Mouse (Mus musculus) liver, embryonic 14.5 days (tissue): ENCODE measurements around the gene Glt6d1.

ENCODE experiments used
- CTCF ChIP-seq: IDR thresholded peaks from 2 replicates; pipeline ENCODE4 v1.5.1; 2016; ENCODE audit warnings: antibody characterized with exemption, low read depth, control low read depth
- EP300 ChIP-seq: IDR thresholded peaks from 2 replicates; pipeline ENCODE4 v1.6.1; 2016; ENCODE audit warnings: antibody characterized with exemption, low read depth

GRCm38 (mm10) chr2:25775991-25776390, 39.7 kb downstream of the Glt6d1 start:
- TF ChIP-seq CTCF (no peak), EP300 (no peak)
